Mouse (Mus musculus) heart, embryonic 11.5 days (tissue): Measurements from ENCODE around the gene Map2k6. TPM values are rescaled to one million over a fixed set of nuclear protein-coding genes. Genes with fewer than 3 reads are reported as not detected.

Experiments used
- ATAC-seq: fragments of 200-750 bp; cut with Nextera tagmentation; replicated peaks from 2 replicates; pipeline ENCODE4 v1.8.0; 2017; ENCODE audit warnings: moderate library complexity; ENCODE audit not compliant: insufficient number of reproducible peaks, low FRiP score, low TSS enrichment
- H3K27ac ChIP-seq: fragments of 300-500 bp; sonication (generic); 2 replicates; pipeline ENCODE4 v1.5.1; 2014; ENCODE audit warnings: mild to moderate bottlenecking, low read depth, low read length
- H3K27me3 ChIP-seq: fragments of 300-500 bp; sonication (generic); 2 replicates; pipeline ENCODE4 v1.6.1; 2014; ENCODE audit warnings: mild to moderate bottlenecking, low read length, mixed read lengths; ENCODE audit not compliant: control insufficient read depth, insufficient read depth
- H3K36me3 ChIP-seq: fragments of 300-500 bp; sonication (generic); 2 replicates; pipeline ENCODE4 v1.6.1; 2014; ENCODE audit warnings: mild to moderate bottlenecking, low read length, moderate library complexity, mixed read lengths; ENCODE audit not compliant: control insufficient read depth, insufficient read depth
- H3K4me1 ChIP-seq: fragments of 300-500 bp; sonication (generic); 2 replicates; pipeline ENCODE4 v1.6.1; 2014; ENCODE audit warnings: low read length; ENCODE audit not compliant: control insufficient read depth, insufficient read depth
- H3K4me2 ChIP-seq: fragments of 300-500 bp; sonication (generic); 2 replicates; pipeline ENCODE4 v1.6.1; 2014; ENCODE audit warnings: mild to moderate bottlenecking, moderate library complexity
- H3K4me3 ChIP-seq: fragments of 300-500 bp; sonication (generic); 2 replicates; pipeline ENCODE4 v1.5.1; 2014; ENCODE audit warnings: low read depth, low read length
- H3K9ac ChIP-seq: fragments of 300-500 bp; sonication (generic); 2 replicates; pipeline ENCODE4 v1.6.1; 2014; ENCODE audit warnings: mild to moderate bottlenecking, low read depth, low read length, moderate library complexity
- H3K9me3 ChIP-seq: fragments of 300-500 bp; sonication (generic); replicated peaks from 2 replicates; pipeline ENCODE4 v1.6.1; 2016; ENCODE audit warnings: low read length; ENCODE audit not compliant: control insufficient read depth
- WGBS: fragments of 180-500 bp; shearing (Covaris S2); extraction: QIAGEN DNeasy Blood & Tissue Kit; methylation state at CpG from one replicate; pipeline ENCODE4 v1.1.7; 2014; ENCODE audit not compliant: insufficient replicate concordance; 5-methylcytosine and 5-hydroxymethylcytosine counted together
- polyA plus RNA-seq: library from polyadenylated mRNA; unstranded; fragments of >200 nt; fragmentation: Nextera tagmentation; extraction: Ambion mirVana; gene quantifications from 2 replicates; pipeline ENCODE4 v1.2.1, GENCODE M21; 2014

Map2k6 gene
- polyA plus RNA-seq, 1 experiment from 2014 or later = 16.7 TPM

- Histone ChIP-seq H3K27me3 (no peaks in the 10 kb centered on the region), H3K9ac (no peak overlapping the region), H3K36me3 (no peaks in the 10 kb centered on the region), H3K4me3 (no peak overlapping the region), H3K27ac (no peak overlapping the region), H3K9me3 (no peaks in the 10 kb centered on the region), H3K4me2 (no peak overlapping the region), H3K4me1 (no peaks in the 10 kb centered on the region)
- no peak for ATAC-seq
- WGBS = 89% methylated on average over 13 of the region's 13 CpGs
Observed at GRCm38 (mm10) chr11:110411596-110411995, 12.7 kb downstream of the Map2k6 start.

- 86% methylated on average over 7 of the region's 7 CpGs for WGBS
- no peak for ATAC-seq
- H3K27me3 ChIP-seq = no peaks in the 10 kb centered on the region
- H3K9me3 ChIP-seq = no peaks in the 10 kb centered on the region
- H3K27ac ChIP-seq = no peak overlapping the region
- no peaks in the 10 kb centered on the region for H3K36me3 ChIP-seq
- H3K4me2 ChIP-seq = no peak overlapping the region
- no peak overlapping the region for H3K4me3 ChIP-seq
- no peaks in the 10 kb centered on the region for H3K4me1 ChIP-seq
- no peak overlapping the region for H3K9ac ChIP-seq
Observed at GRCm38 (mm10) chr11:110414263-110414662, 15.3 kb downstream of the Map2k6 start.

GRCm38 (mm10) chr11:110416691-110417090 lies 17.8 kb downstream of the Map2k6 start:
- WGBS = 88% methylated on average over 6 of the region's 6 CpGs
- H3K9me3 ChIP-seq = no peaks in the 10 kb centered on the region
- no peak overlapping the region for H3K9ac ChIP-seq
- no peak overlapping the region for H3K4me3 ChIP-seq
- H3K27me3 ChIP-seq = no peaks in the 10 kb centered on the region
- H3K4me1 ChIP-seq = no peaks in the 10 kb centered on the region
- H3K36me3 ChIP-seq = no peaks in the 10 kb centered on the region
- no peak overlapping the region for H3K4me2 ChIP-seq
- H3K27ac ChIP-seq = no peak overlapping the region
- no peak for ATAC-seq

GRCm38 (mm10) chr11:110420463-110420862 lies 21.5 kb downstream of the Map2k6 start:
- Histone ChIP-seq H3K4me3 (no peak overlapping the region), H3K4me1 (no peaks in the 10 kb centered on the region), H3K27ac (no peak overlapping the region), H3K9ac (no peak overlapping the region), H3K9me3 (no peaks in the 10 kb centered on the region), H3K36me3 (no peaks in the 10 kb centered on the region), H3K4me2 (no peak overlapping the region), H3K27me3 (no peaks in the 10 kb centered on the region)
- no peak for ATAC-seq
- WGBS = 86% methylated on average over 7 of the region's 7 CpGs

- no peak overlapping the region for H3K27ac ChIP-seq
- H3K4me3 ChIP-seq = no peak overlapping the region
- H3K36me3 ChIP-seq = no peaks in the 10 kb centered on the region
- 82% methylated on average over 6 of the region's 6 CpGs for WGBS
- H3K4me1 ChIP-seq = peaks cover 5% of the 10 kb centered on the region
- H3K27me3 ChIP-seq = no peaks in the 10 kb centered on the region
- no peaks in the 10 kb centered on the region for H3K9me3 ChIP-seq
- H3K4me2 ChIP-seq = no peak overlapping the region
- ATAC-seq = no peak
- no peak overlapping the region for H3K9ac ChIP-seq
Observed at GRCm38 (mm10) chr11:110426572-110427145, 27.7 kb downstream of the Map2k6 start.

- ATAC-seq = no peak
- Histone ChIP-seq H3K27me3 (no peaks in the 10 kb centered on the region), H3K36me3 (no peaks in the 10 kb centered on the region), H3K4me1 (peaks cover 5% of the 10 kb centered on the region), H3K9me3 (no peaks in the 10 kb centered on the region), H3K9ac (no peak overlapping the region), H3K4me3 (no peak overlapping the region), H3K4me2 (no peak overlapping the region), H3K27ac (no peak overlapping the region)
- 66% methylated on average over 11 of the region's 11 CpGs for WGBS
Observed at GRCm38 (mm10) chr11:110427159-110427561, 28.2 kb downstream of the Map2k6 start.

- H3K4me1 ChIP-seq = peaks cover 5% of the 10 kb centered on the region
- H3K27me3 ChIP-seq = no peaks in the 10 kb centered on the region
- no peak overlapping the region for H3K4me3 ChIP-seq
- H3K36me3 ChIP-seq = no peaks in the 10 kb centered on the region
- no peak overlapping the region for H3K4me2 ChIP-seq
- ATAC-seq = no peak
- H3K9me3 ChIP-seq = no peaks in the 10 kb centered on the region
- H3K27ac ChIP-seq = no peak overlapping the region
- 83% methylated on average over 6 of the region's 6 CpGs for WGBS
- H3K9ac ChIP-seq = no peak overlapping the region
Observed at GRCm38 (mm10) chr11:110428999-110429398, 30.1 kb downstream of the Map2k6 start.

- ATAC-seq = no peak
- H3K9me3 ChIP-seq = no peaks in the 10 kb centered on the region
- no peaks in the 10 kb centered on the region for H3K27me3 ChIP-seq
- H3K4me1 ChIP-seq = peaks cover 5% of the 10 kb centered on the region
- no peaks in the 10 kb centered on the region for H3K36me3 ChIP-seq
- no peak overlapping the region for H3K4me3 ChIP-seq
- no peak overlapping the region for H3K27ac ChIP-seq
- no peak overlapping the region for H3K4me2 ChIP-seq
- WGBS = 55% methylated on average over 3 of the region's 3 CpGs
- H3K9ac ChIP-seq = no peak overlapping the region
Observed at GRCm38 (mm10) chr11:110429837-110430418, 31.0 kb downstream of the Map2k6 start.
